Mouse (Mus musculus) ES-CJ7 (cell line): ENCODE results near the gene Fubp1.

Experiments used
- DNase-seq: peaks from one replicate; pipeline ENCODE4 v3.0.0; 2011; ENCODE audit warnings: low read depth, low spot score

Gene Fubp1

GRCm38 (mm10) chr3:152209967-152210634, at the start of gene Fubp1, which contains the start of gene Dnajb4:
Fubp1 (plus strand) TSS chr3:152210422.
Dnajb4 (minus strand) TSS chr3:152210302.
- DNase-seq = peak; percentile 98

DNA sequence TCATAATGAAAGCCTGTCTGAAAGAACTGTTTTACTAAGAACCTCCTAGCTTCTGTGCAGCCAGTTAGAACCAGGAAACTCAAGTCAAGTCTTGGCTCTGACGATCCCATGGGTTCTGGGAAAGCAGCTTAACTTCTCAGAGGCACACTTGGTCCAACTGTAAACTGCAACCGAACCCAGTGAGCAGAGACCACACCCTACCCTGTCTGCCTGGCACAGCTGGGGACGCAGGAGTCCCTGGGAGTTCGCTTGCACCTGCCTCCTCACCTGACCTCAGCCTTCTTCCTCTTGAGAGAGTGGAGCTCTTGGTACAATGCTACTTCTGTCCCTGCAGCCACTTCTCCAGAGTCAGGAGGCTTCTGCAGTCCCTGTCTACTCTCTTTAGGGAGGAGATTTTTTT, 49.6 kb upstream of the Fubp1 start:
- DNase-seq = no peak

DNA sequence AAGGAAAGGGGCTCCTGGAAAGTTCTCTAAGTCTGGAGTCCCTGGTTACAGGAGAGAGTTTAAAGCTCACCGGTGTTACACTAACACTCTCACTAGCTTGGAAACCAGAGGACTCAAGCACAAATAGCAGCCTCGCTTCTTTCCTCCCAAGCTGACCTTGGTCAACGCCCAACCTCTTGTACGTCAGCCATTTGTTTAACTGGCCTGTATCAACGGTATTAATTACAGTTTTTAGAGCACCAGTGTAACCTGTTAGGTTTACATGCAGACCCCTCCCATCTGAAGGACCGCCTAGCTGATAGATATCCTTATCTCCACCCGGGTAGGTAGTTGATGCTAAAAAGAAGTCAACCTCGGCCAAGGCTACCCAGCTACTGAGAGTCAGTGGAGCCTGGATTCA, 46.9 kb upstream of the Fubp1 start:
- DNase-seq = no peak

- DNase-seq = no peak
Measured at GRCm38 (mm10) chr3:152165014-152165350, 45.2 kb upstream of the Fubp1 start.

GRCm38 (mm10) chr3:152165351-152166098, 44.7 kb upstream of the Fubp1 start:
- peak; percentile 93 for DNase-seq

DNA sequence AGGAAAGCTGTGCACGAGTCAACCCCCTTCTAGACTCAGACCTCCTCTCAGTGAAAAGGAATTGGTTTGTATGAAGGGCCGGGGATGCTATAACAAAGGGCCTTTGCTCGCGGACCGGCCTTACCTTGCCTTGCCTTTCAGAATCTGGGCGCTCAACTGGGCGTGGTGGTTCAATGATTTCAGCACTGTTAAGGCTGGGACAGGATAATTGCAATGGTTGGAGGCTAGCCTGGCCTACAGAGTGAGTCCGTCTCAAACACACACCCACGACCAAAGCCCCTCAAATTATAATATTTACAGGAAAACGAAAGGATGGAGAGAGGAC, 44.2 kb upstream of the Fubp1 start, which contains the start of gene Gipc2:
TSS of gene Gipc2 (minus strand) at position 132 of the 325 bp plus-strand sequence.
- peak; percentile 57 for DNase-seq

- DNase-seq = peak; percentile 40
Measured at GRCm38 (mm10) chr3:152166699-152167451, 43.3 kb upstream of the Fubp1 start.

- DNase-seq = no peak
Measured at GRCm38 (mm10) chr3:152168007-152168406, 42.2 kb upstream of the Fubp1 start.

GRCm38 (mm10) chr3:152170407-152170806, 39.8 kb upstream of the Fubp1 start:
- no peak for DNase-seq

DNA sequence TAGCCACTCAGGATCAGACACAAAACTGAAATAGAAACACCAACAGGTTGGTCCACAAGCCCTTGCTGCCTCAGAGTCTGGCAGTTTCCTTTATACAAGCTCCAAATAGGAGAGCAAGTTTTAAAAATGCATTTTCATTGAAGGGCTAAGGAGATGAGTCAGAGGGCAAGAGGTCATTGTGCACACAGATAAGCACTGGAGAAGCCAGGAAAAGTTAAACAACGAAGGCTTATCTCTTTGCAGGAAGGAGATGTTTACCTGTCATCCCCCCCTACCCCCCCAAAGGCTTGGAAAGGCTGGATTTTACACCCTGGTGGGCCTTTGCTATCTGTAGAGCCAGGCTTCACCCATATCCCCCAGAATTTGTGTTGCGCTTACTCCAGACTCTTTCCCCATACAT, 39.0 kb upstream of the Fubp1 start:
- DNase-seq = no peak

DNA sequence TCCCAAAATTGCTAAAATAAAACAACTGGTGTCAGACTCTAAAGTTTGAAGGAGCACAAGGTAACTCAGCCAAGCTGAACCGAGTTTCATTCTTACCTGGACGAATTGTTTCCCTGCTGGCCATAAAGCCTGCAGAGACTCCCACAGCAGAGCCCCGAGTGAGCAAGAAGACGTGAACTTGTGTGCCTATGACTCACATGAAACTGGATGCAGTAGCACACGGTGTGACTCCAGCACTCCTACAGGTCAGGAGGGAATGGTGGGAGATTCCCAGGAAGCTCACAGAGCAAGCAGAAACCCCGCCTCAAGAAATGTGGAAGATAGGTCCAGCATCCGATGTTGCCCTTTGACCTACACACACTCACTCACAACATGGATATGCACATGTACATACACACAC, 38.4 kb upstream of the Fubp1 start:
- no peak for DNase-seq

GRCm38 (mm10) chr3:152172322-152172935, 37.8 kb upstream of the Fubp1 start:
- no peak for DNase-seq

DNA sequence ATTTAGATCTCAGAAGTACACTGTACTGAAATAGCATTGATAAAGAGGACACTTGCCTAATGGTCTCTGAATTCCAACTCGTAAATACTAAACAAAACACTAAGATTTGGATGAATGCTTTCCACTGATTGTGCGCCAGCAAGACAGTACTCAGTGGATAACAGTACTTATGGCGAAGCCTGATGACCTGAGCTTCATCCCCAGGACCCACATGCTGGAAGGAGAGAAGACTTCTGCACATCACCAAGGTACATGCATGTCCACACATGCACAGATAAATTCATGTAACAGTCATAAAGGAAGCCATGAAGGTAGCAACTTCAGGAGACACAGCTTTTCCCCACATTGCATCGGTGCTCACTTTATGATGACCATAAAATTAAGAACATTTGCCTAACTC, 31.4 kb upstream of the Fubp1 start:
- DNase-seq = no peak

- DNase-seq = no peak
Measured at GRCm38 (mm10) chr3:152179285-152179684, 30.9 kb upstream of the Fubp1 start.

DNA sequence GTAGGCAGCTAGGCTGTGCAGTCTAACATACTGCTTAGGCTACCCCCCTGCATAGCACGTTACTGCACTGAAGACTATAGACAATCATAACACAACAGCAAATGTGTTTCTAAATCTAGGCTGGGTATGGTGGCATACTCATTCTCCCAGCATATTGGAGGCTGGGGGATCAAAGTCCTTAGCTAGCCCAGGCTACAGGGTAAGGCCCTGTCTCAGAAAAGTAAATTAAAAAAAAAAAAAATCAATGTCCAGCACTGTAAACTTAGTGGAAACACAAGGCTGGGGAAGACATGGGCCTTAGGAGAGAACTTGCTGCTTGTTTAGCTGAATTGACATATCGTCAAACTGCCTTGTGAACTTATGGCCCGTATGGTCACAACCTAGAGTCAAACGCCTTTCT, 29.6 kb upstream of the Fubp1 start:
- DNase-seq = no peak

DNA sequence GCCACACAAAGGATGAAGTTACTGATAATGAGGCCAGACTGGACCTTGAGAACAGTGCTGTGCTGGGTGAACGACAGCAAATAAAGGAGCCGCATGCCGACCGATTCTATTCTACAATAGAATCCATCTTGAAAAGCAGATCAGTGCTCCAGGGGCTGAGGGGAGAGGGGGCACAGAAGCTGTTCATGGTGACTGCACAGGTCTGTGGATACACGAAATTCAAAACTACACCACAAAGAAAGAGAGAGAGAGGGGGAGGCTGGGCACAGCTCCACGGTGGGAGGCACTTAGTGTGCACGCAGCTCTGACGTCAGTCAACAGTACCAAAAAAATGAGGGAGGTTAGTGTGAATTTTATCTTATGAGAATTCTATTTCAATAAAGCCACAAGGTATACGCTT, 26.7 kb upstream of the Fubp1 start:
- no peak for DNase-seq

DNA sequence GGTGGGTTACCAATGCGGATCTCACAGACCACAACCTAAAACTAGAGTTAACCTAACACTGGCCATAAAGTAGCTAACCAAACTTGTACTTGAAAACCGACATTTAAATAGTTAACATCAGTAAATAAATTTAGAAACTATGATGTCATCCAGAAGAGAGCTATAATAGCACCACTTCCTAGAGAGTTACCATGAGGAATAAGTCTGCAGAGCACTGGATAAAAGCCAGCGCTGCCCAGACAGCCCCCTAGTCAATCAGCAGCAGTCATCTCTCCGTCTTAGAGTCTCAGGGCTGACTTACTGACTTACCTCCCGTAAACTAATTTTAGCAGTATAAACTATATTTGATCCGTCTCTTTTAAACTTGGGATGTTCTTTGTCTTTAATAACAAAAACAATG, 24.1 kb upstream of the Fubp1 start:
- no peak for DNase-seq

- DNase-seq = no peak
Measured at GRCm38 (mm10) chr3:152189306-152189705, 20.9 kb upstream of the Fubp1 start.

DNA sequence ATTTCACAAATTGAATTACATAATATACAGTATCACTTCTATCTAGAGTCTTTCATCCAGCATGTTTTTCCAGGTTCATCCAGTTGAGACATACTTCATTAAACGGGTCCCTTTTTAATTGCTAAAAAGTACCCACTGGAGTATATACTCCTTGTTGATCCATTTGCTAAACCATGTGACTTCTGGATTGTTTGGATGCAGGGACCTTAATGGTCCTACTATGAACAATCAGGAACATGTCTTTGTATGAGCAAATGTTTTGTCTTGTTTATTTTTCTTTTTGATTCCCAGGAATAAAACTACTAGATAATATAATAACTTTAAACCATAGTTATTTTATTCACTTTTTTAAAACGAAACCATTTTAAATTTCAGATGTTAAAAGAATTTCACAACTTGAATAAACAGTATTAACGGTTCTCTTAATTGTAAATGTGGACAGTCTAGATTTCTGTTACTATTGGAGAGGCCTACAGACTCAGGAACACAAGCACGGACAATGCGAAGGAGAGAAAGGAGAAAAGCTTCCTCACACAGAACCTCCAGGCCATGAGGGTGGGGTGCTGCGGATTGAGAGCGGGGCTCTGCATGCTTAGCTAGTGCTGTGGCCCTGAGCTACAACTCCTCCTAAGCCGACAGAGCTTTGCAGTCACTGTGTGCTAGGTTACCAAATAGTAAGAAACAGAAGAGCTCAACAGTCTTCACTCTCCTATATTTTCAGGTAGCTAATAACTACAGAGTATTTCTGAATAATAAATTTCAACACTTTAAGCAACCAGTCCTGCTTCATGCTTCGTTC, 19.3 kb upstream of the Fubp1 start:
- no peak for DNase-seq

- no peak for DNase-seq
Measured at GRCm38 (mm10) chr3:152191791-152192237, 18.4 kb upstream of the Fubp1 start.

DNA sequence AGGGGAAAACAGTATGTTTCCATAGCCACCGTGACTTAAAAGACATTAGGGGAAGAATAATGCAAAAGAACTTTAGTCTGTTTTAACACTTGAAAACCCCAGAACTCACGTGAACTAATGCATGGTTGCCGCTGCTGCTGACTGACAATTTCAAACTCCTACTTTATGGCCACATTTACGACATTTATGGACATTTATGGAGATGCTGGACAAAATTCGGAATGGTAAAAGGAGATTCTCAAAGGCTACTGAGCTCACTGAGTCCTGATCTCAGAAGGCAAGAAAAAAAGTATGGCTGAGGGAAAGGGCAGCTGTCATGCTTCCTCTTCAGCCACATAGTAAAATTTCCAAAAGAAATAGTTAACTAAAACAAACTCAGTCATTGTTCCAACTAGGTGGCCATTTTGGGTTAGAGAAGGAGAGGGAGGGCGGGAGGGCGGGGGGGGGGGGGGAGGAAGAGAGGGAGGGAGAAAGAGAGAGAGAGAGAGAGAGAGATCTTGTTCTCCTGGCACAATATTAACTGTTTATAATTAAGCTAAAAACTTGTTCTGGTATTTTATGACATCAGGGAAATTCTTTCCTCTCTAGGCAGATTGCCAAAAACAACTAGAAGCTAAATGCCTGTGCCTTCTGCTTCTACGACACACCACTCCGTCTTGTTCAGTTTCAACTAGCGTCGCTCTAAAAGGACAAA, 17.8 kb upstream of the Fubp1 start:
- DNase-seq = no peak
